Mouse (Mus musculus): ENCODE data around the gene Dnmt3a. TPM values are rescaled to one million over a fixed set of nuclear protein-coding genes. Genes with fewer than 3 reads are reported as not detected.
A peak's percentile ranks its signal among the peaks of the same experiment; 100 is the strongest.

Gene Dnmt3a
- total and polyA plus RNA-seq, 2 experiments from 2014 or later = 72.8 to 91.4 TPM

DNA sequence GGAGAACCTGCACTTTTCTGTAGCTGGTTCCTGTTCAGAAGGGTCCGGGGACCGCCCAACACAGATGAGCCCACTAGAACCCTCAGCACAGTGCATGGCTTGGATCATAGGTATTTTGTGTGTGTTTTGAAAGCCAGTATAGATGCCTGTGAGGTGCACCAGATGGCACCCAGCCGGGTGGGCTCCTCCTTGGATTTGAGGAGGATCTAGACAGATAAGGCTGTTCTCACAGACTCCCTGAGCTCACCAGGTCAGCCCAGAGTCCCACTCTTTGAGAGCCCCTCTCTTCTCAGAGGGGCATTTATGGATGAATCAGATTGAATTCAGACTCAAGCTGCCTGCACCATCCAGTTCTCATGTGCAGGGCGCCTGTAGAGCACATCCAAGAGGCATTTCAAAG lies 101.2 kb downstream of the Dnmt3a start:
- no peaks in the 10 kb centered on the region for H3K9me3 ChIP-seq (ENCODE audit: low read length)
- WGBS = 81% methylated on average over 4 of the region's 4 CpGs
- TF ChIP-seq CTCF (IDR thresholded peaks at IDR 0.05; ENCODE audit: low read depth) = no peak
- H3K27ac ChIP-seq (ENCODE audit: low read depth, low read length) = no peak overlapping the region
- H3K4me3 ChIP-seq (ENCODE audit: low read depth, low read length) = no peak overlapping the region
- H3K36me3 ChIP-seq (ENCODE audit: insufficient read depth) = peaks cover 63% of the 10 kb centered on the region
- no peaks in the 10 kb centered on the region for H3K4me1 ChIP-seq (ENCODE audit: insufficient read depth)
- no peak for DNase-seq
- no peak overlapping the region for H3K4me2 ChIP-seq (ENCODE audit: low read depth)
- H3K9ac ChIP-seq = no peak overlapping the region
- H3K27me3 ChIP-seq (ENCODE audit: insufficient read depth, low read length) = no peaks in the 10 kb centered on the region
- ATAC-seq = no peak

DNA sequence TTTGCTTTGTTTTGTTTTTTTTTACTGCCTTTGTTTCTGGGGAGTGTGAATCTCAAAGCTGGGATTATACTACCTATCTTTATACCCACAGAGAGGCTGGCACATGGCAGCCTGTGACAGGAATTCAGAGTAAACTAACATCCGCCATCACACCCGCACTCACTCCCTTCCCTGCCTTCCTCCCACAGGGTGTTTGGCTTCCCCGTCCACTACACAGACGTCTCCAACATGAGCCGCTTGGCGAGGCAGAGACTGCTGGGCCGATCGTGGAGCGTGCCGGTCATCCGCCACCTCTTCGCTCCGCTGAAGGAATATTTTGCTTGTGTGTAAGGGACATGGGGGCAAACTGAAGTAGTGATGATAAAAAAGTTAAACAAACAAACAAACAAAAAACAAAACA lies 101.6 kb downstream of the Dnmt3a start:
- TF ChIP-seq CTCF (IDR thresholded peaks at IDR 0.05; ENCODE audit: low read depth) = no peak
- no peak overlapping the region for H3K4me3 ChIP-seq (ENCODE audit: low read depth, low read length)
- no peaks in the 10 kb centered on the region for H3K4me1 ChIP-seq (ENCODE audit: insufficient read depth)
- 66% methylated on average over 13 of the region's 13 CpGs for WGBS
- peaks cover 62% of the 10 kb centered on the region for H3K36me3 ChIP-seq (ENCODE audit: insufficient read depth)
- no peaks in the 10 kb centered on the region for H3K9me3 ChIP-seq (ENCODE audit: low read length)
- no peak overlapping the region for H3K4me2 ChIP-seq (ENCODE audit: low read depth)
- DNase-seq (no peak), ATAC-seq (no peak)
- no peaks in the 10 kb centered on the region for H3K27me3 ChIP-seq (ENCODE audit: insufficient read depth, low read length)
- no peak overlapping the region for H3K9ac ChIP-seq
- H3K27ac ChIP-seq (ENCODE audit: low read depth, low read length) = no peak overlapping the region

DNA sequence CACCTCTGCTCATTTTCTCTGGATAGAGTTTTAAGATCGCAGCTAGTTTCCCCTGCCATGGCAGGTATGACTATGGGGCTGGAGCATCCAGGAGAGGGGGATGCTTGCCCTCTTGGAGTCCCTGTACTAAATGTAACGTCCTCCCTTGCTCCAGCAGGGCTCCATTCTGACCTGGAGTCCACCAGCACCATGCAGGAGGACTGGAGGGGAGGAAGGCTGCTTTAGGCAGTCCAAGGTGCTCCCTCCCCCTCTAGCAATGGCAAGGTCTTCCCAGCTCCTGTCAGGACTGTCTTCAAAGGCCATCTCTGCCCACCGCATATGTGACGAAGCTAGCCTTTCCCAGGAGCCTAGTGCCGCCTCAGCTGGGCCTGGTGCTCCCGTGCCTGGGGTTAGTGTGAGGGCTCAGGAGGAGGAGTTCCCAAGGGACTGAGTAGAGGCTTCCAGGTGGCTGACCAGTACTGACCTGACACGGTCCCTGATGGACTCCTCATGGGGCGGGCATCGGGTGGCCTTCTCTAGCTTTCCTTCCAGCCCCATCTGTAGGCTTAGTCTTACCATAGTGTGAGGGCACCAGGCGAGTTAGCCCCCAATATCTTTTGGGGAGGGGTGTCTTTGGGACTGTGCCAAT lies 104.8 kb downstream of the Dnmt3a start:
- 77% methylated on average over 10 of the region's 10 CpGs for WGBS
- Histone ChIP-seq H3K36me3 (ENCODE audit: insufficient read depth) (peaks cover 50% of the 10 kb centered on the region), H3K4me3 (ENCODE audit: low read depth, low read length) (no peak overlapping the region), H3K27ac (ENCODE audit: low read depth, low read length) (no peak overlapping the region), H3K9me3 (ENCODE audit: low read length) (no peaks in the 10 kb centered on the region), H3K27me3 (ENCODE audit: insufficient read depth, low read length) (no peaks in the 10 kb centered on the region), H3K9ac (no peak overlapping the region), H3K4me1 (ENCODE audit: insufficient read depth) (no peaks in the 10 kb centered on the region), H3K4me2 (ENCODE audit: low read depth) (no peak overlapping the region)
- DNase-seq (no peak), ATAC-seq (no peak)
- TF ChIP-seq CTCF (IDR thresholded peaks at IDR 0.05; ENCODE audit: low read depth) = no peak

DNA sequence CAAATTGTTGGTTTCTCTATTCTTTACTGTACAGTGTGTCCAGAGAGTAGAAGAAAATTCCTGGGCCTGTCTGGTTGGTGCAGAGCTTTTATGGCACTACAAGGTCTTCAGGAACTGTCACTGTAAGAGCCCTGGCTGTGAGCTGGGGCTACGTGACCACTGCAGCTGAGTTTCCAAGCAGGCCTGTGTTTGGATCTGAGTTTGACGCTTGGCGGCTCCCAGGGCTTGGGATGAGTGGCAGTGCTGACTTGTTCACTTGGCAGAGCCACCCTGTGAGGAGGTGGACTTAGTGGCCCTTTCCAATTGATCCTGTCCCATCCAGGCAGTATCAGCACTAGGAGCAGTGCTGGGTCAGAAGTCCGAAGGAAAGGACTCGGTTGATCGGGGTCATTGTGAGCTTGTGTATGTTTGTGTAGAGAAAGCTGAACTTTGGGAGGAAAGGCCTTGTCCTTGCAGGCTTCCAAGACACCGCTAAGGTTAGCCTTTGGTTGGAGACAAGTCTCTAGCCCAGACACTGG lies 106.1 kb downstream of the Dnmt3a start:
- peaks cover 39% of the 10 kb centered on the region for H3K36me3 ChIP-seq (ENCODE audit: insufficient read depth)
- H3K9me3 ChIP-seq (ENCODE audit: low read length) = no peaks in the 10 kb centered on the region
- H3K4me3 ChIP-seq (ENCODE audit: low read depth, low read length) = no peak overlapping the region
- DNase-seq = no peak
- no peak for ATAC-seq
- H3K27me3 ChIP-seq (ENCODE audit: insufficient read depth, low read length) = no peaks in the 10 kb centered on the region
- H3K9ac ChIP-seq = no peak overlapping the region
- WGBS = 90% methylated on average over 7 of the region's 7 CpGs
- no peak overlapping the region for H3K27ac ChIP-seq (ENCODE audit: low read depth, low read length)
- H3K4me2 ChIP-seq (ENCODE audit: low read depth) = no peak overlapping the region
- H3K4me1 ChIP-seq (ENCODE audit: insufficient read depth) = no peaks in the 10 kb centered on the region
- TF ChIP-seq CTCF (IDR thresholded peaks at IDR 0.05; ENCODE audit: low read depth) = no peak

DNA sequence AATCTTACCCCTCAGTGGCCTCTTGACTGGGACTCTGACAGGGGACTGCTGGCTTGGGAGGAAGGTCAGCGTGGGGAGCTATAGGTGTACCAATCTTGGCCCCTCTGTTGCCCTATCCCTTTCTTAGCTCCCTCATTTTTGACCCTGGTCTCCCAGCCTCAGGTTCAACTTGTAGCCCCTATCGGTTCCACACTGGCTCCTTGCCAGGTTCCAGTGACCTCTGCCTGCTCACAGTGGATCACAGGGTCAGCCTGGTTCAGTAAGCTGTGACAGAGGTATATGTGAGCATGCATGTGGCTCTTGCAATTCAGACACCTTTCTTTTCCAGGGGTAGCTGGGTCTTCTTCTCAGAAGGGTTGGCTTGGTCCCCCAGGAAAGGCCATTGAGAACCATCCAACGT lies 110.0 kb downstream of the Dnmt3a start:
- no peak for TF ChIP-seq CTCF (IDR thresholded peaks at IDR 0.05; ENCODE audit: low read depth)
- Histone ChIP-seq H3K9me3 (ENCODE audit: low read length) (no peaks in the 10 kb centered on the region), H3K9ac (no peak overlapping the region), H3K4me3 (ENCODE audit: low read depth, low read length) (no peak overlapping the region), H3K36me3 (ENCODE audit: insufficient read depth) (peaks cover 18% of the 10 kb centered on the region; the same call in 1 of the 2 replicates), H3K4me1 (ENCODE audit: insufficient read depth) (no peaks in the 10 kb centered on the region; the same call in 1 of the 2 replicates), H3K4me2 (ENCODE audit: low read depth) (no peak overlapping the region), H3K27ac (ENCODE audit: low read depth, low read length) (no peak overlapping the region), H3K27me3 (ENCODE audit: insufficient read depth, low read length) (no peaks in the 10 kb centered on the region)
- 95% methylated on average over 3 of the region's 3 CpGs for WGBS
- ATAC-seq = no peak
- DNase-seq = no peak

DNA sequence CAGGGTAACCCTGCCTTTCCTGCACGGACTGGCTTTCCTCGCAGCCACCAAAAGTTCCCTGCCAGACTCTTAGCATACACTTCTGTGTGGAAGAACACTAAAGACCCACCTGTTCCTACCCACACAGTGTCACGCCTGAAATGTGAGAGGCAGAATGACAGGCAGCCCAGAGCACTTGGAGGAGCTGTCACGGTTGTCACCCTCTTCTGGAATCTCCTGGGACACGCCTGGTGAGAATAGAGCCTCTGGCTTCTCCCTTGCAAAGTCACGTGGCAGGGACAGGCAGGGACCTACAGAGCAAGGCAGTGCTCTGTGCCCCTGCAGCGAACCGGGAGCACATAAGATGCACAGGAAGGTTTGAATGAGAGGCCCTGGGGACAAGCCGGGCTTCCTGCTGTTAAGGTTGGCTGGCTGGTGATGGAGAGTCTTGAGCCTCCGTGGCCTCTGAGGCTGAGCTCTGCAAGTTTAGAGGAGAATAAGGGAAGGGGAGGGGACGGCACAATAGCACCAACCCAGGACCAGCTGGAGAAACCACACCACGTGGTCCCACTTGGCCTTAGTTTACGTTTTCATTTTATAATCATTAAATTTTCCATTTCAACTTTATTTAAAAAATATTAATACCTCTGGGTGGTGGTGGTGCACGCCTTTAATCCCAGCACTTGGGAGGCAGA lies 112.0 kb downstream of the Dnmt3a start:
- no peak overlapping the region for H3K4me3 ChIP-seq (ENCODE audit: low read depth, low read length)
- ATAC-seq = peak; percentile 66
- no peak overlapping the region for H3K4me2 ChIP-seq (ENCODE audit: low read depth)
- DNase-seq = no peak
- TF ChIP-seq CTCF (IDR thresholded peaks at IDR 0.05; ENCODE audit: low read depth) = no peak
- H3K27me3 ChIP-seq (ENCODE audit: insufficient read depth, low read length) = no peaks in the 10 kb centered on the region
- H3K9me3 ChIP-seq (ENCODE audit: low read length) = no peaks in the 10 kb centered on the region
- 20% methylated on average over 14 of the region's 14 CpGs for WGBS
- H3K27ac ChIP-seq (ENCODE audit: low read depth, low read length) = no peak overlapping the region
- H3K9ac ChIP-seq = no peak overlapping the region
- H3K36me3 ChIP-seq (ENCODE audit: insufficient read depth) = 0 out of 2 replicates have a peak, but pooled peaks cover 11% of the 10 kb centered on the region
- no peaks in the 10 kb centered on the region; the same call in 1 of the 2 replicates for H3K4me1 ChIP-seq (ENCODE audit: insufficient read depth)

DNA sequence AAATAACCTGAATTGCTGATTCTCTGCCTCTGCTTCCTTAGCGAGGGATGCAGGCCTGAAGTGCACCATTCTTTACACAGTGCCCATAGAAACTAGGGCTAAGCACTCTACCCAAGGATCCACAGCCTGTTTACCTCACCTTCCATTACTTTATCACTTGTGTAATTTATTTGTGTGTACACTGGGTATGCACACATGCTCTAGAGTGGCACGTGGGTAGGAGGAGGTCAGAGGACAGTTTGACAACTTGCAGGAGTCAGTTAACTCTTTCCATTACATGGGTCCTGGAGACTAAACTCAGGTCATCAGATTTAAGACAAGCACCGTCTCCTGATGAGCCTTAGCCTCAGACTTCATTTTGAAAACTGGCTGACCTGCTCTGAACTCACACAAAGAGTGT lies 112.8 kb downstream of the Dnmt3a start:
- H3K4me3 ChIP-seq (ENCODE audit: low read depth, low read length) = no peak overlapping the region
- H3K9ac ChIP-seq = no peak overlapping the region
- no peaks in the 10 kb centered on the region for H3K9me3 ChIP-seq (ENCODE audit: low read length)
- no peak overlapping the region for H3K4me2 ChIP-seq (ENCODE audit: low read depth)
- 72% methylated on average over 3 of the region's 3 CpGs for WGBS
- TF ChIP-seq CTCF (IDR thresholded peaks at IDR 0.05; ENCODE audit: low read depth) = no peak
- no peak overlapping the region for H3K27ac ChIP-seq (ENCODE audit: low read depth, low read length)
- no peaks in the 10 kb centered on the region for H3K27me3 ChIP-seq (ENCODE audit: insufficient read depth, low read length)
- DNase-seq (no peak), ATAC-seq (no peak)
- H3K4me1 ChIP-seq (ENCODE audit: insufficient read depth) = no peaks in the 10 kb centered on the region; the same call in 1 of the 2 replicates
- H3K36me3 ChIP-seq (ENCODE audit: insufficient read depth) = 0 out of 2 replicates have a peak, but pooled peaks cover 9% of the 10 kb centered on the region
